In genomic region chr7:24889431-24890220, GRCm38 (mm10) we compare ENCODE assay signal across 9 mouse cellular contexts. TPM values are rescaled to one million over a fixed set of nuclear protein-coding genes. Genes with fewer than 3 reads are reported as not detected.
DNase-seq lines count a peak whose midpoint lies in the region; ATAC-seq and TF ChIP-seq lines count a peak whose summit lies in the region.
"Had no signal": no experiment of that assay in that cellular context is flagged by ENCODE, and none has a peak within 500 bp of the region (broad histone marks: within the 10 kb centered on the region; RNA-seq: fewer than 3 reads in every experiment).

No protein-coding gene starts in this region.

- DNase-seq in intestine, embryonic 14.5 days (ENCODE audit: low spot score) = no peak
- no peak for DNase-seq in right cerebral cortex, postnatal 10 days (ENCODE audit: low spot score in 2 of 2)
- DNase-seq in layer of hippocampus, adult 9-11 months = no peak

- H3K4me2 ChIP-seq in intestine, embryonic 14.5 days (ENCODE audit: low read length) = no peak overlapping the region
- no peak overlapping the region for H3K4me2 ChIP-seq in intestine, postnatal 0 days (replicated peaks; ENCODE audit: low read depth)
- H3K4me2 ChIP-seq in limb, embryonic 13.5 days (replicated peaks) = no peak overlapping the region

- no peak overlapping the region for H3K9ac ChIP-seq in intestine, embryonic 14.5 days (ENCODE audit: low read length)
- H3K9ac ChIP-seq in intestine, postnatal 0 days (ENCODE audit: low read depth, low read length) = no peak overlapping the region
- no peak overlapping the region for H3K9ac ChIP-seq in ES-Bruce4 (ENCODE audit: low read depth, poor library complexity, severe bottlenecking)
- H3K9ac ChIP-seq in limb, embryonic 13.5 days = 0 out of 2 replicates have a peak overlapping the region, but pooled peaks have one; percentile 14

- ATAC-seq in intestine, embryonic 14.5 days (replicated peaks; ENCODE audit: low FRiP score, low TSS enrichment, low read depth) = peak; percentile 8; the same call in 1 of the 2 replicates
- no peak for ATAC-seq in intestine, postnatal 0 days
- ATAC-seq in erythroblast, adult 5-6 weeks (replicated peaks; ENCODE audit: low FRiP score, poor library complexity, severe bottlenecking) = 0 out of 2 replicates have a peak, but pooled peaks have one; percentile 3
- ATAC-seq in limb, embryonic 13.5 days (ENCODE audit: low FRiP score, low read depth) = peak; percentile 13; the same call in 1 of the 2 replicates
- ATAC-seq in frontal cortex, adult (ENCODE audit: low TSS enrichment) = no peak

- no peaks in the 10 kb centered on the region for H3K27me3 ChIP-seq in intestine, embryonic 14.5 days (replicated peaks; ENCODE audit: control insufficient read depth, insufficient read depth, low read length)
- no peaks in the 10 kb centered on the region for H3K27me3 ChIP-seq in intestine, postnatal 0 days (replicated peaks; ENCODE audit: control insufficient read depth, insufficient read depth, low read length)
- no peaks in the 10 kb centered on the region for H3K27me3 ChIP-seq in ES-Bruce4 (ENCODE audit: control insufficient read depth, insufficient read depth, low read length, poor library complexity, severe bottlenecking)
- no peaks in the 10 kb centered on the region for H3K27me3 ChIP-seq in limb, embryonic 13.5 days

- peaks cover 17% of the 10 kb centered on the region for H3K4me1 ChIP-seq in intestine, embryonic 14.5 days (replicated peaks; ENCODE audit: control insufficient read depth, insufficient read depth, low read length)
- 0 out of 2 replicates have a peak, but pooled peaks cover 6% of the 10 kb centered on the region for H3K4me1 ChIP-seq in intestine, postnatal 0 days (replicated peaks; ENCODE audit: control insufficient read depth, insufficient read depth, low read length)
- H3K4me1 ChIP-seq in ES-Bruce4 (ENCODE audit: control insufficient read depth, insufficient read depth, low read length) = no peaks in the 10 kb centered on the region
- H3K4me1 ChIP-seq in limb, embryonic 13.5 days = peaks cover 28% of the 10 kb centered on the region

- H3K4me3 ChIP-seq in intestine, embryonic 14.5 days (ENCODE audit: low read depth, low read length) = no peak overlapping the region
- H3K4me3 ChIP-seq in intestine, postnatal 0 days (ENCODE audit: low read depth, low read length) = no peak overlapping the region
- no peak overlapping the region for H3K4me3 ChIP-seq in ES-Bruce4 (ENCODE audit: low read depth, low read length)
- H3K4me3 ChIP-seq in limb, embryonic 13.5 days = no peak overlapping the region

- 81% methylated on average over 6 of the region's 6 CpGs for WGBS in intestine, embryonic 14.5 days
- WGBS in intestine, postnatal 0 days = 79% methylated on average over 6 of the region's 6 CpGs
- WGBS in limb, embryonic 13.5 days = 78% methylated on average over 6 of the region's 6 CpGs

- TF ChIP-seq EP300 in ES-Bruce4 (IDR thresholded peaks at IDR 0.05; ENCODE audit: insufficient read depth, low read depth, low read length) = no peak

- H3K36me3 ChIP-seq in intestine, embryonic 14.5 days (ENCODE audit: control insufficient read depth, insufficient read depth, low read length) = peaks cover 61% of the 10 kb centered on the region
- peaks cover 46% of the 10 kb centered on the region for H3K36me3 ChIP-seq in intestine, postnatal 0 days (ENCODE audit: control insufficient read depth, insufficient read depth)
- peaks cover 52% of the 10 kb centered on the region for H3K36me3 ChIP-seq in ES-Bruce4 (ENCODE audit: control insufficient read depth, insufficient read depth, low read length, poor library complexity, severe bottlenecking)
- H3K36me3 ChIP-seq in limb, embryonic 13.5 days = peaks cover 54% of the 10 kb centered on the region

- no peak for TF ChIP-seq POLR2A in ES-Bruce4 (IDR thresholded peaks at IDR 0.05; ENCODE audit: insufficient read depth, low read length)

- H3K9me3 ChIP-seq in intestine, embryonic 14.5 days (ENCODE audit: control insufficient read depth, low read length) = no peaks in the 10 kb centered on the region
- no peaks in the 10 kb centered on the region for H3K9me3 ChIP-seq in intestine, postnatal 0 days (ENCODE audit: control insufficient read depth)
- H3K9me3 ChIP-seq in ES-Bruce4 (replicated peaks; ENCODE audit: control insufficient read depth, insufficient read depth, low read length, poor library complexity, severe bottlenecking) = no peaks in the 10 kb centered on the region
- H3K9me3 ChIP-seq in limb, embryonic 13.5 days = no peaks in the 10 kb centered on the region

- no peak overlapping the region for H3K27ac ChIP-seq in intestine, embryonic 14.5 days (ENCODE audit: low read depth)
- H3K27ac ChIP-seq in intestine, postnatal 0 days (ENCODE audit: low read depth, low read length) = no peak overlapping the region
- H3K27ac ChIP-seq in ES-Bruce4 (ENCODE audit: insufficient read depth, low read length) = peak overlapping the region; percentile 42
- H3K27ac ChIP-seq in limb, embryonic 13.5 days = peak overlapping the region; percentile 28; the same call in 1 of the 2 replicates

- TF ChIP-seq CTCF in intestine, postnatal 0 days (IDR thresholded peaks at IDR 0.05; ENCODE audit: low read depth) = no peak
- TF ChIP-seq CTCF in ES-Bruce4 (IDR thresholded peaks at IDR 0.05; ENCODE audit: low read depth, low read length) = no peak

RNA-seq across cellular contexts. Expression of gene Rps19, which starts 5.5 kb away (rescaled TPM):
- 3,468 and 3,555 TPM in 2 replicates for polyA plus RNA-seq in intestine, embryonic 14.5 days (2014; fragmentation: Nextera tagmentation; extraction: Ambion mirVana)
- 1,134 and 1,200 TPM in 2 replicates for polyA plus RNA-seq in intestine, postnatal 0 days (2015; fragmentation: Nextera tagmentation; extraction: Ambion mirVana)
- polyA plus RNA-seq in ES-Bruce4 (2011; ENCODE audit: insufficient read depth, insufficient read length, low read depth, missing spikeins) = 2,100 and 2,446 TPM in 2 replicates
- 474 and 634 TPM in 2 replicates for total RNA-seq in erythroblast, adult 5-6 weeks (2015; ENCODE audit: low replicate concordance)
- 204 and 237 TPM in 2 replicates for total RNA-seq in erythroblast, adult 5-6 weeks (2017; ENCODE audit: low replicate concordance)
- polyA plus RNA-seq in limb, embryonic 13.5 days (2015; fragmentation: Nextera tagmentation; extraction: Ambion mirVana) = 2,528 and 2,568 TPM in 2 replicates

RNA-seq across cellular contexts. Expression of gene Cd79a, which starts 7.6 kb away (rescaled TPM):
- polyA plus RNA-seq in intestine, embryonic 14.5 days (2014; fragmentation: Nextera tagmentation; extraction: Ambion mirVana) = 0.28 and 0.32 TPM in 2 replicates
- polyA plus RNA-seq in intestine, postnatal 0 days (2015; fragmentation: Nextera tagmentation; extraction: Ambion mirVana) = 0.23 and 0.26 TPM in 2 replicates
- 2.8 and 2.9 TPM in 2 replicates for polyA plus RNA-seq in ES-Bruce4 (2011; ENCODE audit: insufficient read depth, insufficient read length, low read depth, missing spikeins)
- 0.84 and 0.96 TPM in 2 replicates for total RNA-seq in erythroblast, adult 5-6 weeks (2015; ENCODE audit: low replicate concordance)
- total RNA-seq in erythroblast, adult 5-6 weeks (2017; ENCODE audit: low replicate concordance) = 0.43 TPM in 1 of 2 replicates, not detected in the other
- polyA plus RNA-seq in limb, embryonic 13.5 days (2015; fragmentation: Nextera tagmentation; extraction: Ambion mirVana) = 0.45 and 0.86 TPM in 2 replicates

RNA-seq across cellular contexts. Expression of gene Arhgef1, which starts 13.1 kb away (rescaled TPM):
- 80.6 and 85.3 TPM in 2 replicates for polyA plus RNA-seq in intestine, embryonic 14.5 days (2014; fragmentation: Nextera tagmentation; extraction: Ambion mirVana)
- polyA plus RNA-seq in intestine, postnatal 0 days (2015; fragmentation: Nextera tagmentation; extraction: Ambion mirVana) = 32.6 and 35.9 TPM in 2 replicates
- 90.5 and 108 TPM in 2 replicates for polyA plus RNA-seq in ES-Bruce4 (2011; ENCODE audit: insufficient read depth, insufficient read length, low read depth, missing spikeins)
- total RNA-seq in erythroblast, adult 5-6 weeks (2015; ENCODE audit: low replicate concordance) = 39.7 and 42.3 TPM in 2 replicates
- total RNA-seq in erythroblast, adult 5-6 weeks (2017; ENCODE audit: low replicate concordance) = 25.0 and 31.2 TPM in 2 replicates
- polyA plus RNA-seq in limb, embryonic 13.5 days (2015; fragmentation: Nextera tagmentation; extraction: Ambion mirVana) = 131 and 132 TPM in 2 replicates

RNA-seq across cellular contexts. Expression of gene Dmrtc2, which starts 19.8 kb away (rescaled TPM):
- polyA plus RNA-seq in intestine, embryonic 14.5 days (2014; fragmentation: Nextera tagmentation; extraction: Ambion mirVana) = not detected in 2 replicates
- not detected in 2 replicates for polyA plus RNA-seq in intestine, postnatal 0 days (2015; fragmentation: Nextera tagmentation; extraction: Ambion mirVana)
- 0.75 and 1.1 TPM in 2 replicates for polyA plus RNA-seq in ES-Bruce4 (2011; ENCODE audit: insufficient read depth, insufficient read length, low read depth, missing spikeins)
- total RNA-seq in erythroblast, adult 5-6 weeks (2015; ENCODE audit: low replicate concordance) = not detected in 2 replicates
- not detected in 2 replicates for total RNA-seq in erythroblast, adult 5-6 weeks (2017; ENCODE audit: low replicate concordance)
- not detected in 2 replicates for polyA plus RNA-seq in limb, embryonic 13.5 days (2015; fragmentation: Nextera tagmentation; extraction: Ambion mirVana)
- total RNA-seq: layer of hippocampus, postnatal 25 days had no signal

RNA-seq across cellular contexts. Expression of gene Lypd4, which starts 19.9 kb away (rescaled TPM):
- not detected in 2 replicates for polyA plus RNA-seq in intestine, embryonic 14.5 days (2014; fragmentation: Nextera tagmentation; extraction: Ambion mirVana)
- polyA plus RNA-seq in intestine, postnatal 0 days (2015; fragmentation: Nextera tagmentation; extraction: Ambion mirVana) = not detected in 2 replicates
- not detected in 2 replicates for polyA plus RNA-seq in ES-Bruce4 (2011; ENCODE audit: insufficient read depth, insufficient read length, low read depth, missing spikeins)
- not detected in 2 replicates for total RNA-seq in erythroblast, adult 5-6 weeks (2015; ENCODE audit: low replicate concordance)
- not detected in 2 replicates for total RNA-seq in erythroblast, adult 5-6 weeks (2017; ENCODE audit: low replicate concordance)
- not detected in 2 replicates for polyA plus RNA-seq in limb, embryonic 13.5 days (2015; fragmentation: Nextera tagmentation; extraction: Ambion mirVana)
- total RNA-seq: layer of hippocampus, postnatal 25 days had no signal

Comparison
In these comparisons a context has a peak if more than half of its experiments do, and no peak if none do; other contexts are left out.
1. ATAC-seq: peak in intestine, embryonic 14.5 days (single experiment), erythroblast, adult 5-6 weeks (single experiment) and limb, embryonic 13.5 days (single experiment); none in intestine, postnatal 0 days (single experiment) and frontal cortex, adult (single experiment).
2. H3K27ac ChIP-seq: peak in ES-Bruce4 (single experiment) and limb, embryonic 13.5 days (single experiment); none in intestine, embryonic 14.5 days (single experiment) and intestine, postnatal 0 days (single experiment).